Mouse (Mus musculus): ENCODE results near the gene Cul4a.

GRCm38 (mm10) chr8:13174305-13174704 is 68.9 kb downstream of the Cul4a start:
- TF ChIP-seq POLR2A (IDR thresholded peaks at IDR 0.05; ENCODE audit: insufficient read depth, low read depth, low read length) (no peak), CTCF (IDR thresholded peaks at IDR 0.05; ENCODE audit: insufficient read depth, low read depth, low read length) (no peak)

Measured in olfactory bulb, adult 2 months (tissue).